Mouse (Mus musculus) lung, postnatal 25 days (tissue): ENCODE data around the gene Tmem129.
A peak's percentile ranks its signal among the peaks of the same experiment; 100 is the strongest.

Experiments used
- DNase-seq: peaks from one replicate; pipeline ENCODE4 v3.0.0; 2022; ENCODE audit warnings: low spot score

The Tmem129 gene

DNA sequence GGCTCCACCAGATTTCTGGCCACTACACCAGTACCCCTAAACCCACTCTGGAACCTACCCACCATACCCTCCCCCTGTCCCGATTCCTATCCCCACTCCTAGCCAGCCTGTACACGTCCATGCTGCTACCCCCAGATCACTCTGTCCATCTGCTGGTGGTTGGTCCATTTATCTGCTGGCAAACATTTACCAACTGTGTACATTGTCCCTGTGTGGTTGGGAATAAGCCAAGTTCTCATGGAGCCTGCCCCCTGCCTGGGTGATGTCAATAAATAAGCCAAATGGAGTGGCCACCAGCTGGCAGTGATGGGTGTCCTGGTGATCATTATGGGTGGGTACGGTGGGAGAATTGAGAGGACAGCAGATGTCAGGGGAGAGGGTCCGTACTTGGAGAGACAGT lies 28.9 kb upstream of the Tmem129 start:
- DNase-seq, result no peak

- DNase-seq, result no peak
Measured at GRCm38 (mm10) chr5:33684932-33685331, 26.7 kb upstream of the Tmem129 start.

DNA sequence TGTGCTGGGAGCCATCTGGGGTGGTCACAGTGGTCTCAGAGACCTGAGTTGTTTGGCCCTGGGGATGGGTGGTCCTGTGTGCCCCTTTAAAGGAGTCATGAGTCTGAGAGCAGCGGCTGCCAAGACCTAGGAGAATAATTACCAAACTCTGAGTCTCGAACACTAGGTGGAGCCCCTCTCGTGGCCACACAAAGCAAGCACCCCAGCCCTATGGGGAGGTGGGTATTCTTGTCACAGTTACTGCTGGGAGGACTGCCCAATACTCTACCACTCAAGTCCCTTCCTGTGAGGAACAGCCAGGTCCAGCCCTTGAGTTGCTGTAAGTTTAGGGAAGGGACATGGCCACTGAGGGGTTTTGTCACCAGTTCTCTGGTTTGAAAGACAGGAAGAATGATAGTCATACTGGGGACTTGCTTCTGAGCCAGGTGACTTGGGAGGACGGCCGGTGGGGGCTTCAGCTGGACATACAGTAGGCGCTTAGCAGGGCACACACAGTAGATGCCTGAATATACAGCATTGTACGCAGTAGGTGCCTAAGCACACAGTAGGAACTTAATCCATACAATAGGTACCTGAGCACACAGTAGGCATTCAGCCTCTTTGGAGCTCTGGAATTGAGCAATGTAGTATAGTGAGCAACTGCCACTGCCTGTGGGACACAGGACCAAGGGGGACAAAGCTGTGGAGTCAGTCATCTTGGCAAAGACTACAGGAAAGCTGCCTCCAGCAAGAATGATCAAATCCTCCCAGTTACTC lies 25.9 kb upstream of the Tmem129 start:
- peak; percentile 79 for DNase-seq

- DNase-seq, result no peak
Measured at GRCm38 (mm10) chr5:33682963-33683362, 24.7 kb upstream of the Tmem129 start.

DNA sequence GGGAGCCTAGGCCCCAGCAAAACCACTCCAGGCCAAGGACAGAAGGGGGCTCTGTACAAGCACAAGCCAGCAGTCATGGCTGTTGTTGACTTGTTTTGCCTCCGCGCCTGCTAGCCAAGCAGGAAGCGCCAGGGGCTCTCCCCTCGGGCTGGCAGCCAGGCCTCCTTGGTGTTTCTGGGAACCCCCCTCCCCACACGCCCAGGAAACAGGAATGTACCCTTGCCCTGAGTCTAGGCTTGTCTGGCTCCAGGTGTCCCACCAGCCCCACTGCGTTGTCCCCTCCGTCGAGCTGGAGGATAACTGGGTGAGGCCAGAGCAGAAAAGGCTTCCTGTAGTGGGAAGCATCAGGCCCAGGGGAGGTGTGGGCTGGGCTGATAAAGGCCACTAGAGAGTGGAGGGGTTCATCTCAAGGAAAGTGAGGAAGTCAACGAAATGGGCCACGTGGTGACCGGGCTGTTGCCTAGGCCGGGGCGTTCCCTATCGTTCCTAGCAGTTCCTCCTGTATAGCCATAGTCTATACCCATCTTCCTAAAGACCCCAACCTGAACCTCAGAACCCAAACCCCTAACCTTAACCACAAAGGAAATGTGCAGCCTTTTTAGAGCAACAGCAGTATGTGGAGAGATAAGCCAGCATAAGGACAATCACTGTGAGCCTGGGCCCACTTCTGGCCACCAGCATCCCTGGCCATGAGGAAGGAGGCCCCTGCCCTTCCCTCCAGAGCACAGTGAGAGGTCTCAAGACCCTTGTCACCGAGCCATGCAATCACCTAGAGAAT lies 23.6 kb upstream of the Tmem129 start:
- DNase-seq, result no peak

GRCm38 (mm10) chr5:33681044-33681443 lies 22.8 kb upstream of the Tmem129 start:
- DNase-seq, result no peak

DNA sequence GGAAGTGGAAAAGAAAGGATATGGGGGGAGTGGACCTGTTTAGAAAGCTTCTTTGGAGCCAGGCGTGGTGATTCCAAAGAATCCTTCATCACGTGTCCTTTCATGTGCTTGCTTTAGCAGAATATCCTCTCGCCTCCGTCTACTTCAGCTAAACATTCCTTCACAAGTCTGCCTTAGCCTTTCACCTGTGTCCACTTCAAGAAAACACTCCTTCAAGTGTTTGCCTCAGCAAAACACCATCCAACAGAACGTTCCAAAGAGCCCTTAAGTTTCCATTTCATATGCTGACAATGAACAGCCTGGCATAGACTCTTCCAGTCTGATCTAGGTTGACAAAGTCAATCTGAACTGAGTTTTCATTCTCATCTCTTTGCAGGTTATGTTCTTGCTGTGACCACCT lies 20.0 kb upstream of the Tmem129 start:
- peak; percentile 86 for DNase-seq

GRCm38 (mm10) chr5:33675964-33676363 lies 17.7 kb upstream of the Tmem129 start:
- DNase-seq, result peak; percentile 75

DNA sequence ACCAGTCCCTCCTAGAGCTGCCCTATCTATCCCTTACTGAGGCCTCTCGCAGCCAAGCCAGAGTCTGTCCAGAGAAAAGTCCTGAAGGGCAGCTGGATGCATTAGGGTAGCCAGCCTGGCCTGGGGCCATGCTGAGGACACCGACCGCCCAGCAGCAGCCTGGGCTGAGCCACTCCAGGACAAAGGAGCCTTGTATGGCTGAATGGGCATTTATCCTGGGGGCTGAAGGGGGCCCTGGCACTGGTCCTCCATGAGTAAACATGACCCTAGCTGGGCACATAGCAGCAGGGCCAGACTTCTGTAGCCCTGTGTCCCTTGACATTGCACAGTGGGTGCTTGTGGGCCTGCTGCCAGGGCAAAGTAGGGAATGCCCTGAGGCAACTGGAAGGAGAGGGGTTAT lies 16.2 kb upstream of the Tmem129 start:
- DNase-seq, result no peak

GRCm38 (mm10) chr5:33671659-33672058 lies 13.4 kb upstream of the Tmem129 start:
- no peak for DNase-seq

DNA sequence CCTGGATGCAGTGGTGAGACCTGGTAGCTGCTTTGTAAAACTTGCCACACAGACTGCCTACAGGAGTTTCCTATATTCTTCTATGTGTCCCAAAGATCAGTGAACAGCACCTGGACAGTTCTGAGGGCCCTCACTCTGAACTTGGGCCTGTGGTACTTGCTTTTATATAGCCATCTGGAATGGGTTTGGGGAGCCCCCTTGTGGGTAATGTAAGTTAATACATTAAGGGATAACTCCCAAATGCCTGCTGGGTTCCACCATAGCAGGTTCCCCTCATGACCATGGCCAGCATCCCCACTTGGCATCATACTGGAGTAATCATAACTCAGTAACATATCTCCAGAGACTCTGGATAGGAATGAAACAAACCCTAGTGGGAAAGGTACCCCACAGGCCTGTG lies 10.0 kb upstream of the Tmem129 start:
- peak; percentile 54 for DNase-seq

GRCm38 (mm10) chr5:33658664-33659050 lies 441 bp upstream of the Tmem129 start:
- no peak for DNase-seq

DNA sequence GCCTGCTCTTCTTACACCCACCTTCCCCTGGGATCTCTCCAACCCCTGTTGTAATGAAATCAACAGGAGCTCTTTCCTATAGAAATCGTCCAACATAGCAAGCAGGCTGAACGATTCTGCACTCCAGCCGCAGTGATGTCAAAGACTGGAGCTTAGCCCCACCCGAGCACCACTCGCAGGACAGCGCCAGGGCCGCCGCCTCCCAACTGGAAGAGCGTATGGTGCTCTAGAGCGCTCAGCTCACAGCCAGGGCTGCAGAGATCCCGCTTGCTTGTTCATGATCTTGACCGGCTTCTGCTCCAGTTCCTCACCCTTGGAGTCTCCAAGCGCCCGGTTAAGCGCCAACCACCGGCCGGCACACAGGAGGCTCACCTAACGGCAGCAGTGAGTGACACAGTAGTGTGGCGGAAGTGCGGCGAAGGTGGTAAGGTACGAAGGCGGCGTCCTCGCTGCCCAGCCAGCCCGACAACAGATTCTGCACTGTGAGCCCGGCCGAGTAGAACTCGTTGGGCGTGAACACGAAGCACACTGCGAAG lies 897 bp downstream of the Tmem129 start:
- DNase-seq, result peak; percentile 16

GRCm38 (mm10) chr5:33656739-33657138 lies 1.5 kb downstream of the Tmem129 start:
- no peak for DNase-seq

GRCm38 (mm10) chr5:33655251-33655840 lies 2.9 kb downstream of the Tmem129 start:
- no peak for DNase-seq

GRCm38 (mm10) chr5:33654424-33654823 lies 3.8 kb downstream of the Tmem129 start:
- DNase-seq, result no peak

DNA sequence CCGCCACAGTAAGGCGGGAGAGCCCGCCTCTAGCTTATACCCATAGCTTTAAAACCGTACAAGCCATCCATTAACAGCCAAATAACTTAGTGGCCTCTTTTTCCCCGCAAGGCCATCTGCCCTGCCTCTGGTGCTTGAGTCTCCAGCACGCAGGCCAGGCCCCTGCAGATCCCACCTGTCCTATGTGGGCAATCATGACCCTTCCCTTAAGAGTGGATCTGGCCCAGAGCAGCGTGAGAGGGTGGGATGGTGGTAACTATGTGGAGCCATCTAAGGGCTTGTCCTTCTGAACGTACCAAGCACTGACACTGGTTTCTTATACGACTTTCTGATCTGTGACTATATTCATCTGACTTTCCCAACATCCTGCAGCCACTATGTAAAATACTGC lies 5.4 kb downstream of the Tmem129 start:
- no peak for DNase-seq

GRCm38 (mm10) chr5:33651921-33652782 lies 6.1 kb downstream of the Tmem129 start, which contains the start of gene Slbp:
TSS of gene Slbp (minus strand) at chr5:33652574.
- DNase-seq, result peak; percentile 97

DNA sequence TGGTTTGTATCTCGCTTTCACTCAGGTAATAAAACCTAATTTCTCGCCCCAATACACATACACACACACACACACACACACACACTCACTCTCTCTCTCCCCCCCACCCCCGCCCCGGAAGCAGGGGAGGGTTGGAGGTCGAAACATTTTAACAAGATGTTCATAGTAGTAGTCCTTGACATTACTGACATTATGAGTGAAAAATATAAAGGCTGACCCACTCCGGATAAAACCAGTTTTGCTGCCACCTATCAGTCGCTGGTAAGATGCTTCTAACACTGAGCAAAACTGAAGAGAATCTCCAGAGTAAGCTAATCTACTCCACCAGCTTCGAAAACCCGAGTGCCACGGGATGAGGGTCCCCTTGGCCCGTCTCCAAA lies 6.7 kb downstream of the Tmem129 start:
- DNase-seq, result no peak

GRCm38 (mm10) chr5:33651017-33651416 lies 7.2 kb downstream of the Tmem129 start:
- DNase-seq, result no peak

DNA sequence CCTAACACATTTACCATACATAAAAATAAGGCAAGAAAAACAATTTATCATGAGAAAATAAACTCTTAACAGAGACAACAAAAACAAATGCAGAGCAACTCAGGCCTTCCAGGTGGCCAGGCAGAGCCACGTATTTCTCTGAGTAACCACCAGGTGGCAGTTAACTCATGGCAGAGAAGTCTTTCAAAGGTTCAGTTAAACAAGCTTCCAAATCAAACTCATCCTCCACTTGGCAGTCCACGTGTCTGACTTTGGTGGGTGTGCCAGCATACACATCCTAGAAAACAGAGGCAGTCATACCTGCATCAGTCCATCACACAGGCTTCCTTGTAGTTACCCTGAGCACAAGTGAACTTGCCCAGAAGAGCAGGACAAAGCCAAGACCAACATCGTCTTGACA lies 17.6 kb downstream of the Tmem129 start:
- DNase-seq, result peak; percentile 53

GRCm38 (mm10) chr5:33638826-33639225 lies 19.4 kb downstream of the Tmem129 start:
- DNase-seq, result no peak
